Mouse (Mus musculus) heart, adult 9 months (tissue): ENCODE data around the gene Cenpc1.
A peak's percentile ranks its signal among the peaks of the same experiment; 100 is the strongest.

ENCODE experiments used
- DNase-seq, 2 experiments: peaks; one replicate each; pipeline ENCODE4 v3.0.0; 2022; ENCODE audit warnings: low spot score in 2 of 2

The Cenpc1 gene

DNA sequence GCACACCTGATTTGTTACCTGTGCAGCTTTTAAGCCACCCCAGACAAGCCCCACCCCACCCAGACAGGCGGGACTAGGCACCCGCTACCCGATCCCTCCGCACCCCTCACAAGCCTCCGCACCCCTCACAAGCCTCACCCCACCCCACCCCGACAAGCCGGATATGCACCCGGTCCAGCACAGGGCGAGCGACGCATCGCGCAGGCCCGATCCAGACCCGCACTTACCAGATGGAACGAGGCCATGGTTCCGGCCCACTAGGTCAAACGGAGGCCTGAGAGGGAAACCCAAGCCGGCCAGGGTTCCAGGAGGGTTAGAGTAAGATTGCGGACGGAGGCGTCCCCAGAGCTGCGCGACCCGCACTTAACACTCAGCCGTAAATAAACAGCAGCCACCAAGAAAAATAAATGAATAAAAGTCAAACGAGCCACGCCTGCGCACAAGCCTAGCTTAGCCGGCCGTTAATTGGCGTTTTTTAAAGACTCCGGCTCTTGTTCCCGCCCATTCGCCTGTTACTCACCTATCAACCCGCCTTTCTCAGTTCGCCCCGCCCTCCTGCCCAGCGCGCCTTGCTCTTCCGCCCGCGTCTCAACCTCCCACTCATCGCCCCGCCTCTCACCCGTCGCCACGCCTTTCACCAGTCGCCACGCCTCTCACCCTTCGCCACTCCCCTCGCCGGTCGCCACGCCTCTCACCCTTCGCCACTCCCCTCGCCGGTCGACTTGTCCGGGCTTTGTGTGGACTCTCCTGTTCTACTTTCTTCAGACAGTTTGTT is at the start of gene Cenpc1:
Cenpc1 (minus strand) TSS at position 483 of the 775 bp plus-strand sequence.
- DNase-seq = peak; percentile 93 to 96

GRCm38 (mm10) chr5:86113997-86114396 is 48.6 kb upstream of the Cenpc1 start:
- no peak for DNase-seq

DNA sequence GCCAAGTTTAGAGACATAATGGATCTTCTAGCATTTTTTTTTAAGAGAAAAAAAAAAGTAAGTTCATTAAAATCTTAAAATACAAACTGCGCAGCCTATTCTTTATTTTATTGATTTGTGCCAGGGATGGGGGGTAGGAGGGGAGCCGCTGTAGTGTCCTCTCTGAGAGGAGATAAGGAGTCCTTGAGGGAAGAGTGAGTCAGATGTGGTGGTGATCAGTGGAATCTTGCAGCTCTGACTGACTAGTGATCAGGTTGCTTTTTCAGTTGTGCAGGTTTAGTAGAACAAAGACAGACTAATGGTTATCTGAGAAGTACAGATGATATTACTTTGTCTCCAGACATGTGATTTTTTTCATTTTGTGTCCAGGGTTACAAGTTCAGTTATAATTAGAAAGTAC is 47.7 kb upstream of the Cenpc1 start:
- no peak for DNase-seq

- DNase-seq = no peak
Measured at GRCm38 (mm10) chr5:86111074-86111473, 45.7 kb upstream of the Cenpc1 start.

GRCm38 (mm10) chr5:86106610-86107009 is 41.2 kb upstream of the Cenpc1 start:
- DNase-seq = no peak

DNA sequence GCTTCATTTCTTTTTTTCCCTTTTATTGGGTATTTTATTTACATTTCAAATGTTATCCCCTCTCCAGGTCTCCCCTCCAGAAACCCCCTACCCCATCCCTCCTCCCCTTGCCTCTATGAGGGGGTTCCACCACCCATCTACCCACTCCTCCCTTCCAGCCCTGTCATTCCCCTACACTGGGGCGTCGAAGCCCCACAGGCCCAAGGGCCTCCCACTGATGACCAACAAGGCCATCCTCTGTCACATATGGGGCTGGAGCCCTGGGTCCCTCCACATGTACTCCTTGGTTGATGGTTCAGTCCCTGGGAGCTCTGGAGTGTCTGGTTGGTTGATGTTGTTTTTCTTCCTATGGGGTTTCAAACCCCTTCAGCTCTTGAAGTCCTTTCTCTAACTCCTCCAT is 36.8 kb upstream of the Cenpc1 start:
- DNase-seq = no peak

- DNase-seq = no peak
Measured at GRCm38 (mm10) chr5:86100621-86101020, 35.2 kb upstream of the Cenpc1 start.

GRCm38 (mm10) chr5:86098988-86099387 is 33.6 kb upstream of the Cenpc1 start:
- no peak for DNase-seq

DNA sequence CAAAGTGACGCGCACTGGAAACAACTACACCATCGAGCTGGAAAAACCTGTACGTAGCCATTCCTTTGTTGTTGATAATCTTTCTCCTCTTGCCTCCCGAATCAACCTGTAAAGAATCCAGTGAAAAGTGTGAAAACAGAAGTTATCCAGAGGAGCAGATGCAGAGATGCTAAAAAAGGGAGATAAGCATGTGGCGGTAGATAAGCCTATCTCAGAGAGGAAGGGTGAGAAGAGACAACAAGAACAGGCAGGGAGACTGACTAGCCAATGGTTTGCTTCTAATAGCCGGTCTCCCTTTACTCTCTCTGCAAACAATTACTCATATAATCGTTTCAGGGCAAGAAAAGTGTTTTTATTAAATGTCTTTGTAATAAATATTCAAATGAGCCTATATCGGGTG is 29.4 kb upstream of the Cenpc1 start:
- DNase-seq = no peak

DNA sequence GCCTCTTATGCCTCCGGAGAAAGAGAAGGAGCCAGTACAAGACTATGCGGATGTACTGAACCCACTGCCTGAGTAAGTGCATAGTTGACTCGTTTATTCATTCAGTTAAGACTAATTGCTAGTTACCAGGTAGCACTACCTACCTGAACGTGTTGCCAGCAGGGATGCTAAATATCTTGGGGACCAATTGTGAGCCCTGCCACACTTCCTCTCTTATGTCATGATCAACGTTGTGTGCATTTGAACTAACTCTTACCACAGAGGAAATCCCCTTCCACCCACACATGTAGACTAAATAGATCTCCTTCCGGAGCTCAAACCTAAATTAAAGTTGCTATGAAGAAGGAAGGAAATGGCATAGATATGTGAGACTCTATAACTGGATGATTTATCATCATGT is 21.4 kb upstream of the Cenpc1 start:
- peak in 1 of 2 experiments; percentile 28 for DNase-seq

- DNase-seq = peak in 1 of 2 experiments; percentile 14
Measured at GRCm38 (mm10) chr5:86084979-86085378, 19.6 kb upstream of the Cenpc1 start.

DNA sequence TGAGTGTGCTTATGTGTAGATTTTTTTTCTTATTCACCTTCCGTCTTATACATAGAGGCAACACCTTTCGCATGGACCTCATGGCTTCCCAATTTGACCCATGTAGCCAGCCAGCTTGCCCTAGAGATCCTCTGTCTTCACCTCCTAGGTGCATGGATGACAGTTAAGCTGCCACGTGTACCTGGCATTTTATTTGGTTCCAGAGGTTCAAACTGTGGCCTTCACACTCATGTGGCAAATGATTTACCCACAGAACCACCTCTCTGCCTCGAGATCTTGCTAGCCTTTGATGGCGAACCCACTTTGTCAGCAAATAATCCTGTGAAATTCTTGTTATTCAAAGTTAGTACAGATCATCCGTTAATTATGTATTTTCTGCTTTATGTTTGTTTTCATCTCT is 18.6 kb upstream of the Cenpc1 start:
- DNase-seq = no peak

DNA sequence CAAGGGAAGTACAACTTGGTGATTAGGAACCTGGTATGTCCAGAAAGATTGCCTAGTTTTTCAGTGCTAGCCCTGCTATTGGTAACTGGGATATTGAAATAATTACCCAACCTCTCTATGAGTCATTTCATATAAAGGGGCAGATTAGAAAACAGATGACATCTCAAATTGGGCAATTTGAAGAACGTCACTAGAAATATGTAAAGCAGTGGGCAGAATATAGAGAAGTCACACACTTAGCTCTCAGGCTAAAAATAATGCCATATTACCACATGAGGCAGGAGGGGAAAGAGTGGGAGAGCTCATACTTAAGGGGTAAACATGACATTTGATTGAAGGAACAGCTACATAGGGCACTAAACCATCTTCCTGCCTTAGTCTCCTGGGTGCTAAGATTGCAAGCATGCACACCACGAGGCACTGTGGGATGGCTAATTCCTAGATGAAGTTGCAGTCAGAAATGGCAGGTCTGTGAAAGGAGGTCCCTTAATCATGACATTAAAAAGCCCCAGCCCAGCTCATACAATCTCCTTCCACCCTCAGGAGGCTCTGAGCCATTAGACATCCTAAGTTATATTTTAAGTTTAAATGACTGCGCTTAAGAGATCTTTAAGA is 13.4 kb upstream of the Cenpc1 start:
- peak in 1 of 2 experiments; percentile 13 for DNase-seq

- DNase-seq = no peak
Measured at GRCm38 (mm10) chr5:86072756-86073386, 7.5 kb upstream of the Cenpc1 start.

DNA sequence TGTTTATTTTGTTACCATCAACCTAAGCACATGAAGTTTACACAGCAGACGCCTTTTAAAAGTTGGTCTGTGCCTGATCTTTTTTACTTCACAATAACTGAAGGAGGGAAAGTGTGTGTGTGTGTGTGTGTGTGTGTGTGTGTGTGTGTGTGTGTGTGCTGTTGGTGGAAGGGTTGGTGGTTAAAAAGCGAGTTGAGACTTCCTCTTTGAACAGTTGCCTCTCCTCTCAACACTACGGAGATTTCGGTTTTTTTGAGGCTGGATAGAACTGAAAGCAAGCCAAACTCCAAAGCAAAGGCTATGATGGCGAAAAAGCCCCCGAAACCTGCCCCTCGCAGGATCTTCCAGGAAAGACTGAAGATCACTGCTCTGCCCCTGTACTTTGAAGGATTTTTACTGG is 6.2 kb upstream of the Cenpc1 start, which contains the start of gene Stap1:
Stap1 (plus strand) TSS at position 209 of the 400 bp plus-strand sequence.
- DNase-seq = peak in 1 of 2 experiments; percentile 16

- no peak for DNase-seq
Measured at GRCm38 (mm10) chr5:86069121-86069520, 3.7 kb upstream of the Cenpc1 start.

- DNase-seq = no peak
Measured at GRCm38 (mm10) chr5:86068451-86068850, 3.1 kb upstream of the Cenpc1 start.

DNA sequence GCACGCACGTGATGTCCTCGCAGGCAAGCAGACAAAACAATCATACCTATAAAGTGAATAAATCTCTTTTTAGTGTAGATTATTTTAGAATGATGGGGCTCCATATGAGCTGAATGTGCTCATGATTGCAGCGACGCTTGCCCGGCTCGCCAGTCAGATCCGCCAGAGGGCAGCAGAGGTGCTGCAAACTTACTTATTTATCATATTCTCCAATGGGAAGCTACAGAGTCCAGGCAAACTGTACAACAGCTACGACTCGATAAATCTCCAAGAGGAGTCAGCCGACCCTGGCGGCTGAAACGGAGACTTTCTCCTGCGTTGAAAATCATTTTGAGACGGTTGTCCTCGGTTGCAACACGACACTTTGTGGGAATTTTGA is 1.2 kb upstream of the Cenpc1 start:
- peak; percentile 68 to 89 for DNase-seq

GRCm38 (mm10) chr5:86065876-86066550 is 630 bp upstream of the Cenpc1 start:
- DNase-seq = peak in 1 of 2 experiments; percentile 3

DNA sequence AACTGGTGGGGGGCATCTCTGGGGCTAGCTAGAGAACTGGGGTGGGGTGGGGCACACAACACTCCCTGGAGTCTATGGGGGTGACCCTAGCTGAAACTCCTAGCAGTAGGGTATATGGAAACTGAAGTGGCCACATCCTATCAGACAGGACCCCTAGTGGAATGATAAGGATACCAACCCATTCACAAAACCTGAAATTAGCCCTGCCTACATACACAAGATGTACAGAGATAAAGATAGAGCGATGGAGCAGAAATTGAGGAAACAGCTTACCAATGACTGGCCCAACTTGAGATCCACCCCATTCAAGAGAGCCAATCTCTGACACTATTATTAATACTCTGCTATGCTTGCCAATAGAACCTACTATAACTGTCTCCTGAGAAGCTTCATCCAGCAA is 1.9 kb downstream of the Cenpc1 start:
- no peak for DNase-seq

DNA sequence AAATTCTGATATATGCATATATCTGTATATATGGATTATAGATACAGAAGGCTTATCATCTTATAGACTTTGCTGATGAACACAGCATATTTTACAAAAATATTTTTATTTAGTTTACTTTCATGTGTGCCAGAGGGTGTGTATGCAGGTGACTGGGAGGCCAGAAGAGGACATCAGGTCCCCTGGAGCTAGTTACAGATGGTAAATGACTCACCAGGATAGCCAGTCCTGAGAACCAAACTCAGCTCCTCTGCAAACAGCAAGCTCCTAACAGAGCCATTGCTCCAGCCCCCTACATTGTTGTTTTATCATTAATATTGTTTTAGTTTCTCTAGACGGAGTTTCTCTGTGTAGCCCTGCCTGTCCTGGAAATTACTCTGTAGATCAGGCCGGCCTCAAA is 35.6 kb downstream of the Cenpc1 start:
- DNase-seq = no peak
